Mouse (Mus musculus) cerebellum, adult 2 months (tissue): Measurements from ENCODE around the gene Lhx2. TPM values are rescaled to one million over a fixed set of nuclear protein-coding genes. Genes with fewer than 3 reads are reported as not detected.

Source experiments
- DNase-seq, 2 experiments: peaks; one replicate each; pipeline ENCODE4 v3.0.0; 2021
- H3K27ac ChIP-seq: fragments of 200-500 bp; 2 replicates; pipeline ENCODE4 v1.5.1; 2012; ENCODE audit warnings: low read length, control low read depth, inconsistent platforms; ENCODE audit not compliant: insufficient read depth
- H3K27me3 ChIP-seq: fragments of 200-500 bp; 2 replicates; pipeline ENCODE4 v1.6.1; 2012; ENCODE audit warnings: inconsistent platforms, mild to moderate bottlenecking, low read length, moderate library complexity; ENCODE audit not compliant: control insufficient read depth, insufficient read depth
- H3K4me1 ChIP-seq: fragments of 200-500 bp; 2 replicates; pipeline ENCODE4 v1.6.1; 2011; ENCODE audit warnings: low read length; ENCODE audit not compliant: control insufficient read depth, insufficient read depth
- H3K4me3 ChIP-seq: fragments of 200-500 bp; replicated peaks from 2 replicates; pipeline ENCODE3; 2011; ENCODE audit warnings: mild to moderate bottlenecking, low read depth, low read length, control low read depth; ENCODE audit not compliant: insufficient read depth
- CTCF ChIP-seq: fragments of 200-500 bp; IDR thresholded peaks from 2 replicates; pipeline ENCODE4 v1.5.1; 2011; ENCODE audit warnings: low read depth, mild to moderate bottlenecking, control low read depth, low read length, moderate library complexity, borderline replicate concordance; ENCODE audit not compliant: insufficient read depth
- POLR2A ChIP-seq: fragments of 200-500 bp; IDR thresholded peaks from 2 replicates; pipeline ENCODE4 v1.6.1; 2011; ENCODE audit warnings: low read length, control low read depth, borderline replicate concordance; ENCODE audit not compliant: insufficient read depth
- WGBS: fragments of 180-500 bp; shearing (Covaris S2); methylation state at CpG from one replicate; pipeline ENCODE4 v1.1.7; 2018; 5-methylcytosine and 5-hydroxymethylcytosine counted together
- polyA plus RNA-seq: library from polyadenylated mRNA; depleted of rRNA; stranded (reverse); fragments of >200 nt; gene quantifications from 2 replicates; pipeline ENCODE4 v1.2.3, GENCODE M21; 2012

Gene Lhx2
- polyA plus RNA-seq, 1 experiment: 3.5 TPM

DNA sequence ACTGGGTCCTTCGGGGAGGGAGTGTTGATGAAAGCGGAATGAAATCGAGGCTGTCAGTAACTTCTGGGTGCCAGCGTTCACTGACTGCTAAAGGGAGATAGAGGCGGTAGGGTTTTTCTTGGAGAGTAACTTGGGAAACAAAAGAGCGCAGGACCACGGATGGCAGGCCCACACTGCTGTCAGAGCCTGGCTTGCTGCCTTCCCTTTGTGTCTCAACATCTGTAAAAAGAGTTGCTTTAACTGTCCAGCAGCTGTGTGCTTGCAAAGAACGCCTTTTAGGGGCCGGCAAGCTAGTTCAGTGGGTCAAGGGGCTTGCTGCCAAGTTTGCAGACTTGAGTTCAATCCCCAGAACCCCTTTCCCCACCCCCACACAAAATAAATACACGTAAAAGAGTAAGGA, 20.1 kb downstream of the Lhx2 start:
- no peak for DNase-seq
- Histone ChIP-seq H3K27ac (no peak overlapping the region), H3K4me1 (no peaks in the 10 kb centered on the region), H3K4me3 (no peak overlapping the region), H3K27me3 (peaks cover 18% of the 10 kb centered on the region; the same call in 1 of the 2 replicates)
- 13% methylated on average over 10 of the region's 10 CpGs for WGBS
- TF ChIP-seq POLR2A (no peak), CTCF (no peak)

DNA sequence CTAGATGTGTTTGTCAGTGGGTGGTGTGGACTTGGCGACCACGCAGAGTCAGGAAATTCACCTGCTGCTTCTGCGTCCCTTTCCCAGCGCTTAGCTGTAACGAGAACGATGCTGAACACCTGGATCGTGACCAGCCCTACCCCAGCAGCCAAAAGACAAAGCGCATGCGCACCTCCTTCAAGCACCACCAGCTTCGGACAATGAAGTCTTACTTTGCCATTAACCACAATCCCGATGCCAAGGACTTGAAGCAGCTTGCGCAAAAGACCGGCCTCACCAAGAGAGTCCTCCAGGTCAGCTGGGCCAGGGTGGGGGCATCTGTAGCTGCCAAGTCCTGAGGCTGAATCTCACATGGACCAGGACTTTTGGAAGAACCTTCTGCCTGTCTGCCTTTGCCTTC, 20.7 kb downstream of the Lhx2 start:
- TF ChIP-seq POLR2A (no peak), CTCF (no peak)
- no peaks in the 10 kb centered on the region for H3K4me1 ChIP-seq
- H3K27ac ChIP-seq: no peak overlapping the region
- 15% methylated on average over 13 of the region's 13 CpGs for WGBS
- H3K27me3 ChIP-seq: peaks cover 18% of the 10 kb centered on the region; the same call in 1 of the 2 replicates
- no peak overlapping the region for H3K4me3 ChIP-seq
- DNase-seq: no peak

DNA sequence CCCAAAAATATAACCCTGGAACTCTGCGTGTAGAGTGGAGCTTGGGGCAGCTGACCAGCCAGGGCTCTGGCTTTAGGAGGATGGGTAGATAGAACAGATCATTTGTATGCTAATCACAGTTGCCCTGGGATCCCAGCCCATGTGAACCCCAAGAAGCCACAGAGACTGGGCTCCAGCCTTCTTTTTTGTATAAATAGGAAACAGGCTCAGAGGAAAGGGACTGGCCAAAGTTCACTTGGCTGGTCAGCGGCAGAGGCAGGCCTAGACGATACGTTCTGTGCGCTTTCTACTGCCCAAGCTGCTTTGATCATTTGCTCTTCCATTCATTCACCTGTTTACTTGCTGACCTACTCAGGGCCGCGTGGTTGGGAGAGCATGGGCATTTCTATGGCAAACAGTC, 27.1 kb downstream of the Lhx2 start:
- Histone ChIP-seq H3K27me3 (no peaks in the 10 kb centered on the region; the same call in 1 of the 2 replicates), H3K4me1 (no peaks in the 10 kb centered on the region; the same call in 1 of the 2 replicates), H3K4me3 (no peak overlapping the region), H3K27ac (no peak overlapping the region)
- TF ChIP-seq POLR2A: no peak
- no peak for TF ChIP-seq CTCF
- 69% methylated on average over 7 of the region's 7 CpGs for WGBS
- no peak for DNase-seq

DNA sequence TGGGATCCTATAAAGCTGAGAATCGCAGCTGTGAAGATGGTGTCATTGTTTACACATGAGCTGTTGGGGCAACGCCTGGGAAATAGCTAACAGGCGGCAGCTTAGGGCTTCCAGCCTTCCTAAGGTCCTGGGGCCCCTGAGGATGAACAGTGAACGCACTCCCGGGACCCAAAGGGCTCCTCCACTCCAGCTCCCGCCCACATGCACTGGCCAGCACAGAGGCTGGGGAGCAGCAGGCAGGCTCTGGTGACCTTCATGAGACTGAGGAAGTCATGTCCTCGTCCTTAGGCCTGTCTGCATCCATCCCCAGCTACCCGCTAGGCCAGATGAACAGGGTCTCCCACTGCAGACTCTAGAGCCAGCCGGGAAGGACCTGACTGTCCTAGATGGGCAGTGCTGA, 27.9 kb downstream of the Lhx2 start:
- DNase-seq: no peak
- no peaks in the 10 kb centered on the region; the same call in 1 of the 2 replicates for H3K27me3 ChIP-seq
- H3K27ac ChIP-seq: no peak overlapping the region
- H3K4me1 ChIP-seq: no peaks in the 10 kb centered on the region; the same call in 1 of the 2 replicates
- 46% methylated on average over 9 of the region's 9 CpGs for WGBS
- TF ChIP-seq POLR2A (no peak), CTCF (no peak)
- H3K4me3 ChIP-seq: no peak overlapping the region

DNA sequence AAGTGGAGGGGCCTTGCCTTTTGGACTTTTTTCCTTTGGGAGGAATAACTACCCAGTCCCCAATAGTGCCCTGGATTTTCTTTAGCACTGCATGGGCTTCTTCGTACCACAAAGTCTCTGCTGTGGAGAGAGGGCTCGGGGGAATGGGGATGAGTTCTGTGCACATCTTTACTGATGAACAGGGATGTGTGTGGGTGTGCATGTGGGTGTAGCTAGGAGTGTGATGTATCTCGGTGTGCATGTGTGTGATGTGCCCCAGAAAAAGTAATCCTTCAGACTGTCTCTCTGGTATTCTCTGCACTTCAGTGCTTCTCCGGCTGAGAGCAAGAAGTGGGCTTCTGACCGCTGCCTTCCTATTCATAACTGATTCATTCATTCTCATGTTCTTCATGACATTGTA, 28.8 kb downstream of the Lhx2 start:
- TF ChIP-seq CTCF (no peak), POLR2A (no peak)
- Histone ChIP-seq H3K27me3 (no peaks in the 10 kb centered on the region; the same call in 1 of the 2 replicates), H3K27ac (no peak overlapping the region), H3K4me3 (no peak overlapping the region), H3K4me1 (no peaks in the 10 kb centered on the region; the same call in 1 of the 2 replicates)
- no peak for DNase-seq
- WGBS: 83% methylated on average over 5 of the region's 5 CpGs

DNA sequence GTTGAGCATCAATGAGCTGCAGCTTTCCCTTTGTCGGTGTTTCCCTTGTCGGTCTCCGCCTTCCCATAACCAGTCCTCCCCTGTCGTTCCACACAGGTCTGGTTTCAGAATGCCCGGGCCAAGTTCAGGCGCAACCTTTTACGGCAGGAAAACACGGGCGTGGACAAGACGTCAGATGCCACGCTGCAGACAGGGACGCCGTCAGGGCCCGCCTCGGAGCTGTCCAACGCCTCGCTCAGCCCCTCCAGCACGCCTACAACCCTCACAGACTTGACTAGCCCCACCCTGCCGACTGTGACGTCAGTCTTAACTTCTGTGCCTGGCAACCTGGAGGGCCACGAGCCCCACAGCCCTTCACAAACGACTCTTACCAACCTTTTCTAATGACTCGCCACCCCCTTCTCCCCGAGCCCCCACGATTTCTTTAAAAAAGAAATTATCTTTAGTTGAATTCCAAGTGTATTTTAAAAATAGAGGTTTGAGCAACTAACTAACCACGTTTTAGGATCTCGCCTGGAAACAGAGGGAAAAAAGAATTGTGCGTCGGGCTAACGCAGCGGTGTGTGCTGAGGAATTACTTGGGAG, 29.8 kb downstream of the Lhx2 start:
- TF ChIP-seq CTCF (no peak), POLR2A (no peak)
- no peaks in the 10 kb centered on the region; the same call in 1 of the 2 replicates for H3K27me3 ChIP-seq
- peak in 1 of 2 experiments; percentile 22 for DNase-seq
- WGBS: 29% methylated on average over 31 of the region's 31 CpGs
- no peak overlapping the region for H3K4me3 ChIP-seq
- H3K4me1 ChIP-seq: no peaks in the 10 kb centered on the region; the same call in 1 of the 2 replicates
- no peak overlapping the region for H3K27ac ChIP-seq

DNA sequence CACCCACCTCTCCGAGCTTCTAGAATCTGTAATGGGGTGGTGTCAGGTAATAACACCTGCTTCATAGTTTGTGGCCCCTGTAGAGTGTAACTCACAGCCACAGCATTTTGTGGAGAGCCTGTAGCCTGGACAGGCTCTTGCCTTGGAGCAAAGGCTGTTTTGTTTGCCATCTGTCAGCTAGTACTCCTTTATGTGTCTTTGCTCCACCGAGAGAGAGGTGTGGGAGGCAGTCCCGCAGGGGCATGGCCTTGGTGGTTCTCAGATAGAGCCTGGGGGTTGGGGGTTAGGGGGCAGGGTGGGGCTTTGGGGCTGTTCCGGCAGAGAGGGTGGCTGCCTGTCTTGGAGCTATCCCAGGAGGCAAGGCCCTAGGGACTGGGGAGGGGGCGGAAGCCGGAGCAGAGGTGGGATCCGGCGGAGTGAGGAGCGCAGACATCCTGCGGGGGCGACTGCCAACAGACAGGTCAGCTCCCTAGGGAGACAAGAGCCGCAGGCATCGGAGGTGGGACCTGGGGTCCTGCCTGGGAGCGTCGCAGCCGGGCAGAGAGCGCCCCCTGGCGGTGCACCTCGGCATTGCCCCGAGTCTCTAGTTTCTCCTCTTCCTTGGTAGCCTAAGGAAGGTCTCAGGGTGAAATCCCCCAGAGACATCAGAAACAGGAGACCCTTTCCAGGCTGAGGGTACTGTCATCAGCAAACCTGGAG, 36.7 kb downstream of the Lhx2 start:
- TF ChIP-seq POLR2A: no peak
- TF ChIP-seq CTCF: peak; percentile 83
- Histone ChIP-seq H3K27me3 (no peaks in the 10 kb centered on the region), H3K4me3 (no peak overlapping the region), H3K4me1 (peaks cover 10% of the 10 kb centered on the region; the same call in 1 of the 2 replicates), H3K27ac (no peak overlapping the region)
- peak; percentile 42 to 67 for DNase-seq
- WGBS: 10% methylated on average over 20 of the region's 20 CpGs

DNA sequence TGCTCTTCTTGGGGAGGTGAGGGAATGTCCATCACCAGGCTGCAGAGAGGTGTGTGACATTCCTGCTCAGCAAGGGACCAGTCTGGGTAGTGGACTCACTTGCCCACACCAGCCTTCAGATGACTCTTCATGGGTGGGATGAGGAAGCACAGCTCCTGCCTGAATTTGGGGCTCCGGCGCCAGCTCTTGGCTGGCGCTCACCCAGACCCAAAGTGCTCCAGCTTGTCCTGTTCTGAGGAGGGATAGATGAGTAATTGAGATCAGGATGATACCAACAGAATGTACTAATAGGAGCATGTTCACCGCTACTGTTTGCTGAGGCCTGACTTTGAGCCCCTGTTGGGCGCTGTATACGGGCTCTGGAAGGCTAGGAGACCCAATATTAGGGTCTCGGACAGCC, 38.2 kb downstream of the Lhx2 start:
- WGBS: 84% methylated on average over 7 of the region's 7 CpGs
- DNase-seq: peak; percentile 36 to 56
- H3K27me3 ChIP-seq: no peaks in the 10 kb centered on the region

More for the DNA sequence above, 38.2 kb downstream of the Lhx2 start:
- Histone ChIP-seq H3K4me3 (no peak overlapping the region), H3K4me1 (peaks cover 10% of the 10 kb centered on the region; the same call in 1 of the 2 replicates), H3K27ac (no peak overlapping the region)
- TF ChIP-seq CTCF (no peak), POLR2A (no peak)
